Mouse (Mus musculus) limb, embryonic 14.5 days (tissue): ENCODE measurements around the gene Zfp473. TPM values are rescaled to one million over a fixed set of nuclear protein-coding genes. Genes with fewer than 3 reads are reported as not detected.

Experiments
- ATAC-seq: fragments of 200-750 bp; cut with Nextera tagmentation; 2 replicates; pipeline ENCODE4 v1.8.0; 2017; ENCODE audit warnings: low read depth, moderate number of reproducible peaks, moderate TSS enrichment; ENCODE audit not compliant: low FRiP score
- DNase-seq: peaks from one replicate; pipeline ENCODE4 v3.0.0-alpha.2; 2015; ENCODE audit warnings: low spot score
- H3K27ac ChIP-seq: fragments of 300-500 bp; sonication (generic); replicated peaks from 2 replicates; pipeline ENCODE4 v1.5.1; 2014; ENCODE audit warnings: low read depth, mild to moderate bottlenecking, low read length, moderate library complexity, mixed read lengths
- H3K27me3 ChIP-seq: fragments of 300-500 bp; sonication (generic); 2 replicates; pipeline ENCODE4 v1.6.1; 2014; ENCODE audit warnings: low read length, mixed read lengths; ENCODE audit not compliant: control insufficient read depth, insufficient read depth
- H3K36me3 ChIP-seq: fragments of 300-500 bp; sonication (generic); 2 replicates; pipeline ENCODE4 v1.6.1; 2014; ENCODE audit warnings: mild to moderate bottlenecking, low read length, moderate library complexity, mixed read lengths; ENCODE audit not compliant: control insufficient read depth, insufficient read depth
- H3K4me1 ChIP-seq: fragments of 300-500 bp; sonication (generic); 2 replicates; pipeline ENCODE4 v1.6.1; 2014; ENCODE audit warnings: antibody characterized with exemption, low read length, mixed read lengths; ENCODE audit not compliant: control insufficient read depth, insufficient read depth
- H3K4me2 ChIP-seq: fragments of 300-500 bp; sonication (generic); replicated peaks from 2 replicates; pipeline ENCODE4 v1.6.1; 2014; ENCODE audit warnings: low read depth, mild to moderate bottlenecking, low read length, moderate library complexity; ENCODE audit not compliant: severe bottlenecking
- H3K4me3 ChIP-seq: fragments of 300-500 bp; sonication (generic); replicated peaks from 2 replicates; pipeline ENCODE4 v1.5.1; 2014; ENCODE audit warnings: low read length
- H3K9ac ChIP-seq: fragments of 300-500 bp; sonication (generic); 2 replicates; pipeline ENCODE4 v1.6.1; 2014; ENCODE audit warnings: mild to moderate bottlenecking, low read depth, low read length, moderate library complexity; ENCODE audit not compliant: severe bottlenecking
- H3K9me3 ChIP-seq: fragments of 300-500 bp; sonication (generic); 2 replicates; pipeline ENCODE4 v1.6.1; 2016; ENCODE audit warnings: low read length; ENCODE audit not compliant: control insufficient read depth
- POLR2A ChIP-seq: fragments of 200-500 bp; IDR thresholded peaks from 2 replicates; pipeline ENCODE4 v1.8.0; 2012; ENCODE audit warnings: inconsistent platforms, mild to moderate bottlenecking, moderate library complexity, borderline replicate concordance; ENCODE audit not compliant: insufficient read depth, insufficient read length; ENCODE audit errors: extremely low read depth
- WGBS: fragments of 180-500 bp; shearing (Covaris S2); extraction: QIAGEN DNeasy Blood & Tissue Kit; methylation state at CpG from one replicate; pipeline ENCODE4 v1.1.7; 2014; 5-methylcytosine and 5-hydroxymethylcytosine counted together
- polyA plus RNA-seq, 2 experiments: library from polyadenylated mRNA; depleted of rRNA in 1 of 2; stranded (reverse) in 1 of 2; unstranded in 1 of 2; fragments of >200 nt; fragmentation: Nextera tagmentation in 1 of 2; extraction: Ambion mirVana in 1 of 2; gene quantifications; 2 replicates each; pipeline versions ENCODE4 v1.2.1 to v1.2.3; 2012 to 2014

Gene Zfp473
- polyA plus RNA-seq, 2 experiments: 1.4 to 1.6 TPM

GRCm38 (mm10) chr7:44685531-44686402 lies 65.1 kb downstream of the Zfp473 start:
- Histone ChIP-seq H3K4me2 (no peak overlapping the region), H3K4me1 (no peaks in the 10 kb centered on the region), H3K9me3 (no peaks in the 10 kb centered on the region), H3K9ac (no peak overlapping the region), H3K27ac (no peak overlapping the region), H3K36me3 (no peaks in the 10 kb centered on the region), H3K4me3 (no peak overlapping the region), H3K27me3 (no peaks in the 10 kb centered on the region)
- ATAC-seq (no peak), DNase-seq (no peak)
- 68% methylated on average over 13 of the region's 17 CpGs for WGBS
- TF ChIP-seq POLR2A: no peak

DNA sequence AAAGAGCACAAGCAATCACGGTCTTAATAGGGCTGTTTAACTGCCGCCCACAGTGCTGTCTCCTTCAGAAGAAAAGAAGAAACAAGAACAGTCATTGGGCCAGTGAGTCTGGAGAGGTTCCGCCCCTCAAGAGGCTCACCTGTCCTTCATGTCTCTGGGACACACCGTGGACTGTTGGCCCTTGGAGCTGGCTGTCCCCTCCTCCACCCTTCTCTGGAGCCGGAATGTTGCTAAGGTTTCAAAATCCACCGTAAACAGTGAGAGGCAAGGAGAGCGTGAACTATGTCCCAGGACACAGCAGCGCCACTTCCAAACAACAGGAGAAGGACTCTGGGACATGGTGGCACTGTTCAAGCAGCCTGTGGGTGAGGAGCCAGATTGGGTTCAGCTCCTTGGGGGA lies 67.2 kb downstream of the Zfp473 start:
- WGBS: 76% methylated on average over 8 of the region's 8 CpGs
- Histone ChIP-seq H3K27me3 (no peaks in the 10 kb centered on the region), H3K9ac (no peak overlapping the region), H3K36me3 (no peaks in the 10 kb centered on the region), H3K9me3 (no peaks in the 10 kb centered on the region), H3K27ac (no peak overlapping the region), H3K4me1 (no peaks in the 10 kb centered on the region), H3K4me3 (no peak overlapping the region), H3K4me2 (no peak overlapping the region)
- ATAC-seq: no peak
- DNase-seq: no peak
- no peak for TF ChIP-seq POLR2A

Other genes starting within 250 kb of the Zfp473 start
- 0.03 TPM in 2 replicates for gene Mybpc2, start 226.4 kb downstream of the Zfp473 start, polyA plus RNA-seq (2012; rRNA removed)
- 0.06 and 0.15 TPM in 2 replicates for gene Mybpc2, start 226.4 kb downstream of the Zfp473 start, polyA plus RNA-seq (2014; fragmentation: Nextera tagmentation; extraction: Ambion mirVana)
- 1.1 and 1.5 TPM in 2 replicates for gene Spib, start 219.0 kb downstream of the Zfp473 start, polyA plus RNA-seq (2012; rRNA removed)
- gene Spib, start 219.0 kb downstream of the Zfp473 start, polyA plus RNA-seq (2014; fragmentation: Nextera tagmentation; extraction: Ambion mirVana): 0.43 and 0.59 TPM in 2 replicates
- gene Pold1, start 202.2 kb downstream of the Zfp473 start, polyA plus RNA-seq (2012; rRNA removed): 102 and 133 TPM in 2 replicates
- 62.1 and 63.1 TPM in 2 replicates for gene Pold1, start 202.2 kb downstream of the Zfp473 start, polyA plus RNA-seq (2014; fragmentation: Nextera tagmentation; extraction: Ambion mirVana)
- gene Nr1h2, start 197.1 kb downstream of the Zfp473 start, polyA plus RNA-seq (2012; rRNA removed): 88.9 and 117 TPM in 2 replicates
- gene Nr1h2, start 197.1 kb downstream of the Zfp473 start, polyA plus RNA-seq (2014; fragmentation: Nextera tagmentation; extraction: Ambion mirVana): 63.8 and 75.9 TPM in 2 replicates
- 1.4 and 1.5 TPM in 2 replicates for gene Napsa, start 178.7 kb downstream of the Zfp473 start, polyA plus RNA-seq (2012; rRNA removed)
- 2.2 and 2.3 TPM in 2 replicates for gene Napsa, start 178.7 kb downstream of the Zfp473 start, polyA plus RNA-seq (2014; fragmentation: Nextera tagmentation; extraction: Ambion mirVana)
- 2.7 and 3.8 TPM in 2 replicates for gene Kcnc3, start 160.4 kb downstream of the Zfp473 start, polyA plus RNA-seq (2012; rRNA removed)
- 0.23 and 0.29 TPM in 2 replicates for gene Kcnc3, start 160.4 kb downstream of the Zfp473 start, polyA plus RNA-seq (2014; fragmentation: Nextera tagmentation; extraction: Ambion mirVana)
- gene Myh14, start 80.2 kb downstream of the Zfp473 start, polyA plus RNA-seq (2012; rRNA removed): 1.7 and 2.5 TPM in 2 replicates
- gene Myh14, start 80.2 kb downstream of the Zfp473 start, polyA plus RNA-seq (2014; fragmentation: Nextera tagmentation; extraction: Ambion mirVana): 3.7 and 4.8 TPM in 2 replicates
- not detected in 2 replicates for gene Izumo2, start 42.3 kb downstream of the Zfp473 start, polyA plus RNA-seq (2012; rRNA removed)
- not detected in 2 replicates for gene Izumo2, start 42.3 kb downstream of the Zfp473 start, polyA plus RNA-seq (2014; fragmentation: Nextera tagmentation; extraction: Ambion mirVana)
- gene Vrk3, start 2.6 kb downstream of the Zfp473 start, polyA plus RNA-seq (2012; rRNA removed): 39.9 and 44.6 TPM in 2 replicates
- gene Vrk3, start 2.6 kb downstream of the Zfp473 start, polyA plus RNA-seq (2014; fragmentation: Nextera tagmentation; extraction: Ambion mirVana): 28.8 and 30.9 TPM in 2 replicates
- 92.5 and 133 TPM in 2 replicates for gene Nup62, start 65.0 kb upstream of the Zfp473 start, polyA plus RNA-seq (2012; rRNA removed)
- 53.0 and 53.9 TPM in 2 replicates for gene Nup62, start 65.0 kb upstream of the Zfp473 start, polyA plus RNA-seq (2014; fragmentation: Nextera tagmentation; extraction: Ambion mirVana)
- gene Il4i1, start 65.3 kb upstream of the Zfp473 start, polyA plus RNA-seq (2012; rRNA removed): 0.87 and 1.0 TPM in 2 replicates
- 1.6 and 2.5 TPM in 2 replicates for gene Il4i1, start 65.3 kb upstream of the Zfp473 start, polyA plus RNA-seq (2014; fragmentation: Nextera tagmentation; extraction: Ambion mirVana)
- gene Atf5, start 65.6 kb upstream of the Zfp473 start, polyA plus RNA-seq (2012; rRNA removed): 47.9 and 69.8 TPM in 2 replicates
- 3.1 and 3.7 TPM in 2 replicates for gene Atf5, start 65.6 kb upstream of the Zfp473 start, polyA plus RNA-seq (2014; fragmentation: Nextera tagmentation; extraction: Ambion mirVana)
- 179 and 270 TPM in 2 replicates for gene Akt1s1, start 97.9 kb upstream of the Zfp473 start, polyA plus RNA-seq (2012; rRNA removed)
- gene Akt1s1, start 97.9 kb upstream of the Zfp473 start, polyA plus RNA-seq (2014; fragmentation: Nextera tagmentation; extraction: Ambion mirVana): 66.1 and 70.5 TPM in 2 replicates
- 86.0 and 103 TPM in 2 replicates for gene Tbc1d17, start 98.0 kb upstream of the Zfp473 start, polyA plus RNA-seq (2012; rRNA removed)
- gene Tbc1d17, start 98.0 kb upstream of the Zfp473 start, polyA plus RNA-seq (2014; fragmentation: Nextera tagmentation; extraction: Ambion mirVana): 76.0 and 81.7 TPM in 2 replicates
- gene Pnkp, start 106.1 kb upstream of the Zfp473 start, polyA plus RNA-seq (2012; rRNA removed): 28.7 and 32.0 TPM in 2 replicates
- gene Pnkp, start 106.1 kb upstream of the Zfp473 start, polyA plus RNA-seq (2014; fragmentation: Nextera tagmentation; extraction: Ambion mirVana): 23.8 and 26.6 TPM in 2 replicates
- 751 and 1,065 TPM in 2 replicates for gene Ptov1, start 118.7 kb upstream of the Zfp473 start, polyA plus RNA-seq (2012; rRNA removed)
- gene Ptov1, start 118.7 kb upstream of the Zfp473 start, polyA plus RNA-seq (2014; fragmentation: Nextera tagmentation; extraction: Ambion mirVana): 471 and 513 TPM in 2 replicates
- 142 and 181 TPM in 2 replicates for gene Med25, start 141.7 kb upstream of the Zfp473 start, polyA plus RNA-seq (2012; rRNA removed)
- gene Med25, start 141.7 kb upstream of the Zfp473 start, polyA plus RNA-seq (2014; fragmentation: Nextera tagmentation; extraction: Ambion mirVana): 69.1 and 73.5 TPM in 2 replicates
- 48.7 and 72.6 TPM in 2 replicates for gene Fuz, start 145.0 kb upstream of the Zfp473 start, polyA plus RNA-seq (2012; rRNA removed)
- gene Fuz, start 145.0 kb upstream of the Zfp473 start, polyA plus RNA-seq (2014; fragmentation: Nextera tagmentation; extraction: Ambion mirVana): 21.7 and 25.0 TPM in 2 replicates
- 113 and 141 TPM in 2 replicates for gene Ap2a1, start 178.4 kb upstream of the Zfp473 start, polyA plus RNA-seq (2012; rRNA removed)
- 72.2 and 75.7 TPM in 2 replicates for gene Ap2a1, start 178.4 kb upstream of the Zfp473 start, polyA plus RNA-seq (2014; fragmentation: Nextera tagmentation; extraction: Ambion mirVana)
- gene Tsks, start 192.2 kb upstream of the Zfp473 start, polyA plus RNA-seq (2012; rRNA removed): 0.05 TPM in 1 of 2 replicates, not detected in the other
- gene Tsks, start 192.2 kb upstream of the Zfp473 start, polyA plus RNA-seq (2014; fragmentation: Nextera tagmentation; extraction: Ambion mirVana): 0.14 TPM in 1 of 2 replicates, not detected in the other
- gene Cpt1c, start 223.8 kb upstream of the Zfp473 start, polyA plus RNA-seq (2012; rRNA removed): 78.9 and 115 TPM in 2 replicates
- gene Cpt1c, start 223.8 kb upstream of the Zfp473 start, polyA plus RNA-seq (2014; fragmentation: Nextera tagmentation; extraction: Ambion mirVana): 26.3 and 33.6 TPM in 2 replicates
- 607 and 720 TPM in 2 replicates for gene Prmt1, start 235.5 kb upstream of the Zfp473 start, polyA plus RNA-seq (2012; rRNA removed)
- gene Prmt1, start 235.5 kb upstream of the Zfp473 start, polyA plus RNA-seq (2014; fragmentation: Nextera tagmentation; extraction: Ambion mirVana): 166 and 187 TPM in 2 replicates
- 142 and 168 TPM in 2 replicates for gene Irf3, start 246.6 kb upstream of the Zfp473 start, polyA plus RNA-seq (2012; rRNA removed)
- gene Irf3, start 246.6 kb upstream of the Zfp473 start, polyA plus RNA-seq (2014; fragmentation: Nextera tagmentation; extraction: Ambion mirVana): 92.5 and 92.7 TPM in 2 replicates
- gene Bcl2l12, start 247.7 kb upstream of the Zfp473 start, polyA plus RNA-seq (2012; rRNA removed): 81.3 and 104 TPM in 2 replicates
- 54.9 and 62.9 TPM in 2 replicates for gene Bcl2l12, start 247.7 kb upstream of the Zfp473 start, polyA plus RNA-seq (2014; fragmentation: Nextera tagmentation; extraction: Ambion mirVana)